In genomic region chr12:82497866-82498631, GRCm38 (mm10) we compare ENCODE assay signal across 10 mouse cellular contexts.
DNase-seq lines count a peak whose midpoint lies in the region; ATAC-seq lines count a peak whose summit lies in the region.
"Had no signal": no experiment of that assay in that cellular context is flagged by ENCODE, and none has a peak within 500 bp of the region (broad histone marks: within the 10 kb centered on the region; RNA-seq: fewer than 3 reads in every experiment).

No protein-coding gene starts in this region.

- peak overlapping the region; percentile 36; the same call in 1 of the 2 replicates for H3K4me2 ChIP-seq in embryonic facial prominence, embryonic 11.5 days (ENCODE audit: low read depth, low read length)
- peak overlapping the region; percentile 4; the same call in 1 of the 2 replicates for H3K4me2 ChIP-seq in kidney, embryonic 14.5 days (replicated peaks; ENCODE audit: low read depth, low read length)
- peak overlapping the region; percentile 45 for H3K4me2 ChIP-seq in limb, embryonic 12.5 days
- H3K4me2 ChIP-seq in neural tube, embryonic 13.5 days = peak overlapping the region; percentile 55

- 40% methylated on average over 11 of the region's 11 CpGs for WGBS in embryonic facial prominence, embryonic 11.5 days
- 37% methylated on average over 11 of the region's 11 CpGs for WGBS in kidney, embryonic 14.5 days
- 36% methylated on average over 11 of the region's 11 CpGs for WGBS in limb, embryonic 12.5 days
- 33% methylated on average over 11 of the region's 11 CpGs for WGBS in neural tube, embryonic 13.5 days

- H3K4me1 ChIP-seq in embryonic facial prominence, embryonic 11.5 days (ENCODE audit: control insufficient read depth, insufficient read depth, low read length) = no peaks in the 10 kb centered on the region
- no peaks in the 10 kb centered on the region for H3K4me1 ChIP-seq in kidney, embryonic 14.5 days (ENCODE audit: control insufficient read depth, insufficient read depth, low read length)
- H3K4me1 ChIP-seq in limb, embryonic 12.5 days (replicated peaks) = no peaks in the 10 kb centered on the region
- H3K4me1 ChIP-seq in neural tube, embryonic 13.5 days (replicated peaks) = 0 out of 2 replicates have a peak, but pooled peaks cover 6% of the 10 kb centered on the region
- H3K4me1 ChIP-seq: megakaryocyte, embryonic 14.5 days had no signal

- peak; percentile 22 for DNase-seq in ovary, postnatal 36 days (ENCODE audit: low spot score)
- DNase-seq in ovary, postnatal 10 days (ENCODE audit: low spot score) = no peak
- DNase-seq in embryonic facial prominence, embryonic 11.5 days (ENCODE audit: low spot score) = peak; percentile 84
- peak; percentile 37 for DNase-seq in heart, adult 8-10 months (ENCODE audit: low spot score)
- DNase-seq in spleen, postnatal 14 days (ENCODE audit: low spot score in 2 of 2) = no peak

- no peak overlapping the region for H3K27ac ChIP-seq in embryonic facial prominence, embryonic 11.5 days (replicated peaks; ENCODE audit: low read depth, low read length)
- no peak overlapping the region for H3K27ac ChIP-seq in kidney, embryonic 14.5 days (ENCODE audit: low read depth, low read length)
- no peak overlapping the region for H3K27ac ChIP-seq in limb, embryonic 12.5 days
- H3K27ac ChIP-seq in neural tube, embryonic 13.5 days (replicated peaks) = no peak overlapping the region

- ATAC-seq in embryonic facial prominence, embryonic 11.5 days (replicated peaks; ENCODE audit: insufficient number of reproducible peaks, low FRiP score, low TSS enrichment, low read depth) = 0 out of 2 replicates have a peak, but pooled peaks have one; percentile 59
- peak; percentile 49; the same call in 1 of the 2 replicates for ATAC-seq in kidney, embryonic 14.5 days (ENCODE audit: low FRiP score, low TSS enrichment)
- peak; percentile 78; the same call in 1 of the 2 replicates for ATAC-seq in limb, embryonic 12.5 days (ENCODE audit: insufficient number of reproducible peaks, insufficient read depth, low FRiP score, low TSS enrichment, low read depth)
- peak; percentile 87 for ATAC-seq in neural tube, embryonic 13.5 days (ENCODE audit: low read depth)

- H3K36me3 ChIP-seq in embryonic facial prominence, embryonic 11.5 days (replicated peaks; ENCODE audit: control insufficient read depth, insufficient read depth, low read depth, low read length) = no peaks in the 10 kb centered on the region
- H3K36me3 ChIP-seq in kidney, embryonic 14.5 days (ENCODE audit: control insufficient read depth, insufficient read depth, low read length) = no peaks in the 10 kb centered on the region
- H3K36me3 ChIP-seq in limb, embryonic 12.5 days = no peaks in the 10 kb centered on the region
- H3K36me3 ChIP-seq in neural tube, embryonic 13.5 days = no peaks in the 10 kb centered on the region
- H3K36me3 ChIP-seq: G1E had no signal

- no peaks in the 10 kb centered on the region for H3K27me3 ChIP-seq in embryonic facial prominence, embryonic 11.5 days (ENCODE audit: control insufficient read depth, insufficient read depth, low read length)
- no peaks in the 10 kb centered on the region for H3K27me3 ChIP-seq in kidney, embryonic 14.5 days (ENCODE audit: control insufficient read depth, insufficient read depth, low read length)
- H3K27me3 ChIP-seq in limb, embryonic 12.5 days = no peaks in the 10 kb centered on the region
- no peaks in the 10 kb centered on the region for H3K27me3 ChIP-seq in neural tube, embryonic 13.5 days

- 0 out of 2 replicates have a peak overlapping the region, but pooled peaks have one; percentile 10 for H3K4me3 ChIP-seq in embryonic facial prominence, embryonic 11.5 days (ENCODE audit: low read depth, low read length)
- H3K4me3 ChIP-seq in kidney, embryonic 14.5 days (ENCODE audit: low read length) = no peak overlapping the region
- H3K4me3 ChIP-seq in limb, embryonic 12.5 days (replicated peaks) = no peak overlapping the region
- peak overlapping the region; percentile 26 for H3K4me3 ChIP-seq in neural tube, embryonic 13.5 days
- H3K4me3 ChIP-seq: megakaryocyte, embryonic 14.5 days had no signal

- no peak overlapping the region for H3K9ac ChIP-seq in embryonic facial prominence, embryonic 11.5 days (replicated peaks; ENCODE audit: low read length)
- no peak overlapping the region for H3K9ac ChIP-seq in kidney, embryonic 14.5 days (ENCODE audit: low read depth, low read length)
- H3K9ac ChIP-seq in limb, embryonic 12.5 days (replicated peaks) = no peak overlapping the region
- H3K9ac ChIP-seq in neural tube, embryonic 13.5 days = peak overlapping the region; percentile 57

- H3K9me3 ChIP-seq in embryonic facial prominence, embryonic 11.5 days (replicated peaks; ENCODE audit: control insufficient read depth, low read length) = no peaks in the 10 kb centered on the region
- H3K9me3 ChIP-seq in kidney, embryonic 14.5 days (ENCODE audit: control insufficient read depth, low read length) = no peaks in the 10 kb centered on the region
- H3K9me3 ChIP-seq in limb, embryonic 12.5 days = no peaks in the 10 kb centered on the region
- H3K9me3 ChIP-seq in neural tube, embryonic 13.5 days = no peaks in the 10 kb centered on the region
- H3K9me3 ChIP-seq: G1E; megakaryocyte, embryonic 14.5 days had no signal

Comparison
In these comparisons a context has a peak if more than half of its experiments do, and no peak if none do; other contexts are left out.
1. DNase-seq: peak in ovary, postnatal 36 days (single experiment), embryonic facial prominence, embryonic 11.5 days (single experiment) and heart, adult 8-10 months (single experiment); none in ovary, postnatal 10 days (single experiment) and spleen, postnatal 14 days (0 of 2).
2. H3K4me2 ChIP-seq: peak in every context shown above with its lines; median percentile 55 in neural tube, embryonic 13.5 days; 45 in limb, embryonic 12.5 days; 36 in embryonic facial prominence, embryonic 11.5 days; 4 in kidney, embryonic 14.5 days.
3. H3K4me3 ChIP-seq: peak in embryonic facial prominence, embryonic 11.5 days (single experiment) and neural tube, embryonic 13.5 days (single experiment); none in kidney, embryonic 14.5 days (single experiment) and limb, embryonic 12.5 days (single experiment).
4. Peak in every context shown above with its lines, with median percentiles within 50 percentile points of each other: ATAC-seq.